Mouse (Mus musculus) embryonic facial prominence, embryonic 14.5 days (tissue): ENCODE measurements at regions not wholly inside any gene's neighbourhood (a gene's known extent, or its start where the extent isn't known, plus 50 kb on each side); places are given as distances from the start of the nearest gene placed in this dataset.

Experiments used
- ATAC-seq: fragments of 200-750 bp; cut with Nextera tagmentation; 2 replicates; pipeline ENCODE4 v1.8.0; 2017; ENCODE audit warnings: low read depth, moderate number of reproducible peaks, moderate TSS enrichment
- DNase-seq: peaks from one replicate; pipeline ENCODE4 v3.0.0-alpha.2; 2015; ENCODE audit warnings: low spot score
- H3K27ac ChIP-seq: fragments of 300-500 bp; sonication (generic); replicated peaks from 2 replicates; pipeline ENCODE4 v1.5.1; 2014; ENCODE audit warnings: low read depth, mild to moderate bottlenecking, low read length, moderate library complexity
- H3K27me3 ChIP-seq: fragments of 300-500 bp; sonication (generic); replicated peaks from 2 replicates; pipeline ENCODE4 v1.6.1; 2014; ENCODE audit warnings: low read length; ENCODE audit not compliant: control insufficient read depth, insufficient read depth
- H3K36me3 ChIP-seq: fragments of 300-500 bp; sonication (generic); 2 replicates; pipeline ENCODE4 v1.6.1; 2014; ENCODE audit warnings: low read length, mixed read lengths; ENCODE audit not compliant: control insufficient read depth, insufficient read depth
- H3K4me1 ChIP-seq: fragments of 300-500 bp; sonication (generic); 2 replicates; pipeline ENCODE4 v1.6.1; 2014; ENCODE audit warnings: antibody characterized with exemption, low read length; ENCODE audit not compliant: control insufficient read depth, insufficient read depth
- H3K4me2 ChIP-seq: fragments of 300-500 bp; sonication (generic); 2 replicates; pipeline ENCODE4 v1.6.1; 2014; ENCODE audit warnings: low read depth, mild to moderate bottlenecking, low read length, moderate library complexity, mixed read lengths
- H3K4me3 ChIP-seq: fragments of 300-500 bp; sonication (generic); 2 replicates; pipeline ENCODE4 v1.5.1; 2014; ENCODE audit warnings: low read depth, mild to moderate bottlenecking, low read length
- H3K9ac ChIP-seq: fragments of 300-500 bp; sonication (generic); 2 replicates; pipeline ENCODE4 v1.6.1; 2014; ENCODE audit warnings: low read depth, mild to moderate bottlenecking, low read length, moderate library complexity, mixed read lengths
- H3K9me3 ChIP-seq: fragments of 300-500 bp; sonication (generic); 2 replicates; pipeline ENCODE4 v1.6.1; 2016; ENCODE audit warnings: low read length; ENCODE audit not compliant: control insufficient read depth
- WGBS: fragments of 180-500 bp; shearing (Covaris S2); extraction: QIAGEN DNeasy Blood & Tissue Kit; methylation state at CpG from one replicate; pipeline ENCODE4 v1.1.7; 2014; 5-methylcytosine and 5-hydroxymethylcytosine counted together

GRCm38 (mm10) chr8:96753497-96753896 is 865.1 kb upstream of the Got2 start:
- Histone ChIP-seq H3K36me3 (no peaks in the 10 kb centered on the region), H3K27ac (no peak overlapping the region), H3K4me1 (no peaks in the 10 kb centered on the region), H3K9me3 (no peaks in the 10 kb centered on the region), H3K9ac (no peak overlapping the region), H3K27me3 (no peaks in the 10 kb centered on the region), H3K4me2 (no peak overlapping the region), H3K4me3 (no peak overlapping the region)
- ATAC-seq (no peak), DNase-seq (no peak)
- 37% methylated on average over 2 of the region's 2 CpGs for WGBS

- no peak for ATAC-seq
- no peaks in the 10 kb centered on the region for H3K36me3 ChIP-seq
- no peak overlapping the region for H3K4me2 ChIP-seq
- no peak overlapping the region for H3K27ac ChIP-seq
- no peak for DNase-seq
- no peaks in the 10 kb centered on the region for H3K27me3 ChIP-seq
- H3K9me3 ChIP-seq = no peaks in the 10 kb centered on the region
- 82% methylated on average over 5 of the region's 5 CpGs for WGBS
- H3K4me1 ChIP-seq = no peaks in the 10 kb centered on the region
- H3K9ac ChIP-seq = no peak overlapping the region
- no peak overlapping the region for H3K4me3 ChIP-seq
Measured at GRCm38 (mm10) chr8:96748896-96749295, 860.5 kb upstream of the Got2 start.

- no peaks in the 10 kb centered on the region for H3K9me3 ChIP-seq
- no peak overlapping the region for H3K4me2 ChIP-seq
- no peaks in the 10 kb centered on the region for H3K27me3 ChIP-seq
- 86% methylated on average over 2 of the region's 2 CpGs for WGBS
- H3K9ac ChIP-seq = no peak overlapping the region
- H3K4me1 ChIP-seq = no peaks in the 10 kb centered on the region
- ATAC-seq (no peak), DNase-seq (peak; percentile 14)
- H3K27ac ChIP-seq = no peak overlapping the region
- no peaks in the 10 kb centered on the region for H3K36me3 ChIP-seq
- H3K4me3 ChIP-seq = no peak overlapping the region
Measured at GRCm38 (mm10) chr8:96738576-96738975, 850.2 kb upstream of the Got2 start.
